Comparison of ENCODE assay signal across 24 mouse cellular contexts in genomic region chr1:179184631-179185030, GRCm38 (mm10).
DNase-seq lines count a peak whose midpoint lies in the region; ATAC-seq and TF ChIP-seq lines count a peak whose summit lies in the region.
"Had no signal": no experiment of that assay in that cellular context is flagged by ENCODE, and none has a peak within 500 bp of the region (broad histone marks: within the 10 kb centered on the region; RNA-seq: fewer than 3 reads in every experiment).

No protein-coding gene starts in this region.

- no peak overlapping the region for H3K27ac ChIP-seq in layer of hippocampus, adult 2 months
- H3K27ac ChIP-seq: embryonic facial prominence, embryonic 10.5 days; gastrocnemius, adult 2 months; hindbrain, embryonic 14.5 days; intestine, embryonic 15.5 days; kidney, embryonic 15.5 days; left cerebral cortex, adult 2 months; liver, embryonic 15.5 days; neural tube, embryonic 15.5 days had no signal

- TF ChIP-seq CTCF in layer of hippocampus, adult 2 months (conservative IDR thresholded peaks at IDR 0.05), result no peak

- no peak for DNase-seq in frontal cortex, postnatal 25 days (ENCODE audit: low spot score in 2 of 2)
- DNase-seq in frontal cortex, postnatal 10 days (ENCODE audit: low spot score in 2 of 2), result peak; percentile 12 to 17
- DNase-seq in layer of hippocampus, adult 2 months (ENCODE audit: low spot score in 2 of 2), result peak; percentile 52 to 57
- DNase-seq in right cerebral cortex, adult 2 months (ENCODE audit: low spot score in 2 of 2), result peak; percentile 11 to 27
- DNase-seq in lung, adult 18-20 months, result no peak
- DNase-seq: adrenal gland, postnatal 25 days; cerebellum, postnatal 36 days; gastrocnemius, adult 2 months; lung, postnatal 10 days; midbrain, embryonic 14.5 days; retina, postnatal 1 day; thymus, postnatal 14 days had no signal

- no peak overlapping the region for H3K4me3 ChIP-seq in layer of hippocampus, adult 2 months
- H3K4me3 ChIP-seq: embryonic facial prominence, embryonic 10.5 days; gastrocnemius, adult 2 months; intestine, embryonic 15.5 days; kidney, embryonic 15.5 days; left cerebral cortex, adult 2 months; liver, embryonic 15.5 days; myocyte; neural tube, embryonic 15.5 days had no signal

- ATAC-seq in frontal cortex, adult (ENCODE audit: low TSS enrichment), result peak; percentile 67
- no peak for ATAC-seq in erythroid progenitor cell, adult 5-6 weeks (replicated peaks; ENCODE audit: low FRiP score, poor library complexity, severe bottlenecking)
- ATAC-seq: activated CD4-positive, CD25-positive, alpha-beta regulatory T cell, adult 4 months; intestine, embryonic 15.5 days; Patski had no signal

Comparison
In these comparisons a context has a peak if more than half of its experiments do, and no peak if none do; other contexts are left out.
1. DNase-seq: peak in frontal cortex, postnatal 10 days (2 of 2), layer of hippocampus, adult 2 months (2 of 2) and right cerebral cortex, adult 2 months (2 of 2); none in frontal cortex, postnatal 25 days (0 of 2) and lung, adult 18-20 months (0 of 2).